Mouse (Mus musculus): ENCODE measurements around the gene Mdm2. TPM values are rescaled to one million over a fixed set of nuclear protein-coding genes. Genes with fewer than 3 reads are reported as not detected.

Gene Mdm2
- polyA plus RNA-seq, 1 experiment from 2014 or later: 76.5 TPM

DNA sequence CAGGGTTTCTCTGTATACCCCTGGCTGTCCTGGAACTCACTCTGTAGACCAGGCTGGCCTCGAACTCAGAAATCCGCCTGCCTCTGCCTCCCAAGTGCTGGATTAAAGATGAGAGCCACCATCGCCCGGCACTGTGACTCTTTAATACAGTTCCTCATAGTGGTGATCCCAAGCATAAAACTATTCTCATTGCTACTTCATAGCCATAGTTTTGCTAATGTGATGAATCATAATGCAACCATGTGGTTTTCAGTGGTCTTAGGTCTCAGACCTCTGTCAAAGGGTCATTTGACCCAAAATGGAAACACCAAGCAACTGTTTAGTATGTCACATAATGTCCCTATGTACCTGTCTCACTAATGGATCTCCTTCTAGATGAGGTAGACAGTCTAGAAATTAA lies 15.0 kb downstream of the Mdm2 start:
- ATAC-seq (ENCODE audit: low FRiP score): no peak
- H3K36me3 ChIP-seq (replicated peaks): peaks cover 94% of the 10 kb centered on the region
- no peaks in the 10 kb centered on the region for H3K27me3 ChIP-seq
- no peak overlapping the region for H3K4me3 ChIP-seq (replicated peaks)
- no peaks in the 10 kb centered on the region for H3K9me3 ChIP-seq
- no peaks in the 10 kb centered on the region for H3K4me1 ChIP-seq
- no peak overlapping the region for H3K9ac ChIP-seq
- no peak overlapping the region for H3K4me2 ChIP-seq
- no peak overlapping the region for H3K27ac ChIP-seq
- WGBS: 95% methylated on average over 4 of the region's 4 CpGs

DNA sequence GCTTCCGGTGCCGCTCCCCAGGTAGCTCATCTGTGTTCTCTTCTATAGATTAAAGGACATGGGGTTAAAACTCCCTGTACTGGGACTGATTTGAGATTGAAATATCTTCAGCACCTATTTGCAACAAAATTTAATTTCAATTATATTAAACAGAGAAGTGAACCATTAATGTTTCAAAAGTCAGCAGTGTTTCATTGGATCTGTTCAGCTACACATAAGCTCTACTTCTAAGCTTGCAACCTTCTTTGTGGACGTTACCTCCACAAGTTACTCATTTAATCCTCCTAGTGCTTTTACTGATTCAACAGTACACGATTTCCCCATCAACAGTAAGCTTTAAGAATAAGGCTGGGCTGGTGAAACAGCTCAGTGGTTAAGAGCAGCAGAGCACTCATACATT lies 15.5 kb downstream of the Mdm2 start:
- H3K27me3 ChIP-seq: no peaks in the 10 kb centered on the region
- no peak overlapping the region for H3K9ac ChIP-seq
- no peaks in the 10 kb centered on the region for H3K9me3 ChIP-seq
- no peak overlapping the region for H3K27ac ChIP-seq
- no peak overlapping the region for H3K4me3 ChIP-seq (replicated peaks)
- H3K36me3 ChIP-seq (replicated peaks): peaks cover 94% of the 10 kb centered on the region
- H3K4me1 ChIP-seq: no peaks in the 10 kb centered on the region
- no peak for ATAC-seq (ENCODE audit: low FRiP score)
- H3K4me2 ChIP-seq: no peak overlapping the region
- WGBS: 94% methylated on average over 4 of the region's 4 CpGs

DNA sequence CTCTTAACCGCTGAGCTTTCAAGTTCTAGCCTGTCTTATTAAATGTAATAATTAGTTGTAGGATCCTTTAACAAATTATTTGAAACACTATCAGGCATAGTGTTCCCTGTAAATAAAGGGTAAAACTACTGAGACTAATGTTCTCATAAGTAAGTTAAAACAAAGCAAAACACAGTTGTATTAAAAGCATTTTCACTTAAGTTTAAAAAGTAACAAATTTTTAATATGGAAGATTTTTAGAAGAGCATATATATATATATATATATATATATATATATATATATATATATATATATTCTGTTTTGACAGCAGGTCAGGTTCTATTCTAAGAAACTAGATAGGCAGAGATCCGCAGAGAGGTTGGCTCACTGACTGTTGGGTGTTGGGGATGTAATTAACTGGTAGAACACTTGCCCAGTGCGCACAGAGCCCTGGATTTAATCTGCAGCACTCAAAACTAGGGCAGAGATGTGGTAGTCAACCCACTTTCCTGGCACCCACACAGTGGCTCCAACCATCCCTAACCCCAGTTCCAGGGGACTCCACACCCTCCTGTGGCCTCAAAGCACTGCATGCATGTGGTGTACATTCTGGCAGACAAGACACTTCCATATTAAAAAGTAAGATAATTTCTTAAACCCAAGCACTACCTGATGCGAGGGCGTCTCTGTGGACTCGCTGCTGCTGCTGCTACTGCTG lies 16.2 kb downstream of the Mdm2 start:
- H3K36me3 ChIP-seq (replicated peaks): peaks cover 92% of the 10 kb centered on the region
- H3K4me2 ChIP-seq: no peak overlapping the region
- ATAC-seq (ENCODE audit: low FRiP score): no peak
- H3K4me1 ChIP-seq: no peaks in the 10 kb centered on the region
- H3K27ac ChIP-seq: no peak overlapping the region
- H3K27me3 ChIP-seq: no peaks in the 10 kb centered on the region
- no peak overlapping the region for H3K4me3 ChIP-seq (replicated peaks)
- H3K9me3 ChIP-seq: no peaks in the 10 kb centered on the region
- no peak overlapping the region for H3K9ac ChIP-seq
- 98% methylated on average over 6 of the region's 6 CpGs for WGBS

DNA sequence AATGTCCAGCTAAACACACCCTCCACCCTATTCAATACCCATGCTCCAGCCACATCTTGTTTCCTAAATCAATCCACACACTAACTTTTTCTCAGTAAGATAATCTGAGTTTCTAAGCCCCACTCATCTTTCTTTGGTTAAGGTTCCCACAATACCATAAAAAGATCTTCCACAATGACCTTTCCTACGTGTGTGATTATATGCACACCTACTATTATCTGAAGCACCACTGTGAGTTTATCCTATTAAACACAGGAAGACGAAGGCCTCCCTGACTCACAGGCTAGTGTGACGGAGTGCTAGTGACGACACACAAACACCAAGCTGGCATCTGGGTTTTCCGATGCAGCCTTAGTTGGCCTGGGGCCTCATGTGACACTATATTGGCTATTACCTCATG lies 17.6 kb downstream of the Mdm2 start:
- H3K36me3 ChIP-seq (replicated peaks): peaks cover 91% of the 10 kb centered on the region
- ATAC-seq (ENCODE audit: low FRiP score): no peak
- WGBS: 95% methylated on average over 5 of the region's 5 CpGs

DNA sequence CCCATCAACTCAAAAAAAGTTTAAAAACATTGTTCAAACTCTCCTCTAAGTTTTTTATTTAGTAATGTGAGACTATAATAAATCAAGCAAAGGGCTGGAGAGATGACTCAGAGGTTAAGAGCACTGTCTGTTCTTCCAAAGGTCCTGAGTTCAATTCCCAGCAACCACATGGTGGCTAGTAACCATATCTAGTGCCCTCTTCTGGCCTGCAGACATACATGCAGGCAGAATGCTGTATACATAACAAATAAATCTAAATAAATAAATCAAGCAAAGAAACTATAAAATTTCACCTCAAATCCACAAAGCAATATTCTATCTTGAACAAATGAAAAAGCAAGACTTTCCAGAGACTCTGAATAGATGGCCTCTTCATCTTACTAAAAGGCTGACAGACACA lies 18.4 kb downstream of the Mdm2 start:
- Histone ChIP-seq H3K27ac (no peak overlapping the region), H3K36me3 (replicated peaks) (peaks cover 83% of the 10 kb centered on the region), H3K4me2 (no peak overlapping the region), H3K9me3 (no peaks in the 10 kb centered on the region), H3K27me3 (no peaks in the 10 kb centered on the region), H3K4me1 (no peaks in the 10 kb centered on the region), H3K9ac (no peak overlapping the region), H3K4me3 (replicated peaks) (no peak overlapping the region)
- no peak for ATAC-seq (ENCODE audit: low FRiP score)

More for the DNA sequence above, 17.6 kb downstream of the Mdm2 start:
- H3K9me3 ChIP-seq: no peaks in the 10 kb centered on the region
- no peak overlapping the region for H3K9ac ChIP-seq
- no peaks in the 10 kb centered on the region for H3K4me1 ChIP-seq
- no peak overlapping the region for H3K4me3 ChIP-seq (replicated peaks)
- H3K27me3 ChIP-seq: no peaks in the 10 kb centered on the region
- H3K27ac ChIP-seq: no peak overlapping the region
- H3K4me2 ChIP-seq: no peak overlapping the region

DNA sequence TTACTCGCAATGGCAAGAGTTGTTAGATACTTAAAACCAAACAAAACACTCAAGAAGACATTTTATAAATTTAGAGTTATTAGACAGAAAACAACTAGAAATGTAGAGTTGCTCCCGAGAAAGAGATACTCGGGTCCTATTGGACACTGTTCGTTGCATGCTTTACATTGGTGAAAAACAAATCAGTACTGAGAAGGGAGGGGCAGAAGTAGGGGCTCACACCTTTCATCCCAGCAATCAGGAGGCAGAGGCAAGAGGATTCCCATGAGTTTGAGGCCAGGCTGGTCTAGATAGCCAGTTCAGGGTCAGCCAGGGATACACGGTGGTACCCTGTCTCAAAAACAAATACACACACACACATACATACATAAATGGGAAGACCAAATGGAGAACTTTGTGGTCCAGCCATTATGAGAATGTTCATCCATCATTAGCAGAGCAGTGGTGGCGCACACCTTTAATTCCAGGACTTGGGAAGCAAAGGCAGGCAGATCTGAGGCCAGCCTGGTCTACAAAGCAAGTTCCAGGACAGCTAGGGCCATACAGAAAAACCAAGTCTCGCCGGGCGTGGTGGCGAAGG lies 19.1 kb downstream of the Mdm2 start:
- Histone ChIP-seq H3K4me2 (no peak overlapping the region), H3K27ac (no peak overlapping the region), H3K27me3 (no peaks in the 10 kb centered on the region), H3K9me3 (no peaks in the 10 kb centered on the region), H3K9ac (no peak overlapping the region), H3K36me3 (replicated peaks) (peaks cover 76% of the 10 kb centered on the region), H3K4me3 (replicated peaks) (no peak overlapping the region), H3K4me1 (no peaks in the 10 kb centered on the region)
- ATAC-seq (ENCODE audit: low FRiP score): no peak
- 94% methylated on average over 10 of the region's 10 CpGs for WGBS

DNA sequence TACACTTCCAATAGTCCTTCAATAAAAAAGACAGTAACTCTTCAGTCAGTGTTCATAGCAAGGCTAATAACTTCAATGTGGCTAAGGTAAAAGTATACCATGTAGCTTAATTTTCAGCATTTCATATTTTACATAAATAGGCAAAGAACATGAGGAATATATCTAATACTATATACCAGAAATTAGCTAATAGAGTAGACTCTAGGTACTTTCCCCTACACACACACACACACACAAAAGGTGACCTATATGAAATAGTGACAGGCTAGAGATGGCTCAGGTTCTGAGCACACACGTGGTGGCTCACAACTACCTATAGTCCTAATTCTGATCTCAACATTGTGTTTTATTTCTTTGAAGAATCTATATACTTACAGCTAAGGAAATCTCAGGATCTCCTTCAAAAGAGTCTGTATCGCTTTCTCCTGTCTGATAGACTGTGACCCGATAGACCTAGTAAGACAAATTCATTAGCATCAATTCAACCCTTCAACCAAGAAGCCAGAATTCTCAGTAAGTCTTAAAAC lies 19.7 kb downstream of the Mdm2 start:
- Histone ChIP-seq H3K9ac (no peak overlapping the region), H3K27me3 (no peaks in the 10 kb centered on the region), H3K4me2 (no peak overlapping the region), H3K4me1 (no peaks in the 10 kb centered on the region), H3K36me3 (replicated peaks) (peaks cover 69% of the 10 kb centered on the region), H3K4me3 (replicated peaks) (no peak overlapping the region), H3K27ac (no peak overlapping the region), H3K9me3 (no peaks in the 10 kb centered on the region)
- no peak for ATAC-seq (ENCODE audit: low FRiP score)
- 97% methylated on average over 3 of the region's 3 CpGs for WGBS

DNA sequence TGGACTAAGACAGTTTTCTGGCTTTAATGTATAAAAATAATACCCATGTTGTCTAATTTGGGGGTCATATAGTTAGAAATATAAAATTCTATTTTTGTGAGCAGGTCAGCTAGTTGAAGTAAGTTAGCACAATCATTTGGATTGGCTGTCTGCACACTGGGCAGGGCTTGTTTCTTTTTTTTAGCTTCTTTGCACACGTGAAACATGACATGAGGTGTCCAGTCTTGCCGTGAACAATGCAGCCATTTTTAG lies 20.5 kb downstream of the Mdm2 start:
- ATAC-seq (ENCODE audit: low FRiP score): no peak
- 93% methylated on average over 2 of the region's 2 CpGs for WGBS
- Histone ChIP-seq H3K4me1 (no peaks in the 10 kb centered on the region), H3K9ac (no peak overlapping the region), H3K4me2 (no peak overlapping the region), H3K27me3 (no peaks in the 10 kb centered on the region), H3K36me3 (replicated peaks) (peaks cover 61% of the 10 kb centered on the region), H3K27ac (no peak overlapping the region), H3K9me3 (no peaks in the 10 kb centered on the region), H3K4me3 (replicated peaks) (no peak overlapping the region)

DNA sequence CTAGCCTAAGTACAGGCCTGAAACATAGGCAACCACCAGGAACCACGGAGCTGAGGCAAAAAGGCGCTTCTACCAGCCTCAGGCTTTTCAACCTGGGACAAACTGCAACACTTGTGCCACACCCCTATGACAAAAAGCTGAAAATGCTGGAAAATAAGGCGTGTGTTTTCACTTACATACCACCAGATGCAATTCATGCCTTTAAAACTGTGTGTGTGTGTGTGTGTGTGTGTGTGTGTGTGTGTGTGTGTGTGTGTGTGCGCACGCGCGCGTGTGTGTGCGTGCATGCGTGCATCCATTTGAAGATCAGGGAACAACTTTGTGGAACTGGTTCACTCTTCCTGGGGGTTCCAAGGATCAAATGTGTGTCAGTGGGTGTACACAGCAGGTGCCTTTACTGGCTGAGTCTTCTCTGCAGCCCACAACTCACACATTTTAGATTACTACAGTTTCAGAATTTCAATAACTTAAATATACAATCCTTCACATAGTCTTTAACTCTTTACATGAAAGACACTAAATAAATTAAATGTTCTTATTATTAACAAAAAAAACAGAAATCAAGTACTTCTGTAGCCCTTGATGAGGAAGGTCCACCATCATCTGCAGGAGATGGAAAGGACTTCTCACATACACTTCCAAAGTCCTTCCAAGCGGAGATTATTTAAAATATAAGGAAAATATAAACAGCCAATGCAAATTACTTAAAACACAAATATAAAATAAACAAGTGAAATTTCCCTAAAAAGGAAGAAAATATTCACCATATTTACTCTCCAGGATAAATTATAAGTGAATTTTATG lies 21.1 kb downstream of the Mdm2 start:
- no peaks in the 10 kb centered on the region for H3K4me1 ChIP-seq
- H3K4me2 ChIP-seq: no peak overlapping the region
- H3K27ac ChIP-seq: no peak overlapping the region
- no peak overlapping the region for H3K4me3 ChIP-seq (replicated peaks)
- H3K27me3 ChIP-seq: no peaks in the 10 kb centered on the region
- H3K9me3 ChIP-seq: no peaks in the 10 kb centered on the region
- ATAC-seq (ENCODE audit: low FRiP score): no peak
- H3K9ac ChIP-seq: no peak overlapping the region
- 96% methylated on average over 11 of the region's 11 CpGs for WGBS
- peaks cover 56% of the 10 kb centered on the region for H3K36me3 ChIP-seq (replicated peaks)

DNA sequence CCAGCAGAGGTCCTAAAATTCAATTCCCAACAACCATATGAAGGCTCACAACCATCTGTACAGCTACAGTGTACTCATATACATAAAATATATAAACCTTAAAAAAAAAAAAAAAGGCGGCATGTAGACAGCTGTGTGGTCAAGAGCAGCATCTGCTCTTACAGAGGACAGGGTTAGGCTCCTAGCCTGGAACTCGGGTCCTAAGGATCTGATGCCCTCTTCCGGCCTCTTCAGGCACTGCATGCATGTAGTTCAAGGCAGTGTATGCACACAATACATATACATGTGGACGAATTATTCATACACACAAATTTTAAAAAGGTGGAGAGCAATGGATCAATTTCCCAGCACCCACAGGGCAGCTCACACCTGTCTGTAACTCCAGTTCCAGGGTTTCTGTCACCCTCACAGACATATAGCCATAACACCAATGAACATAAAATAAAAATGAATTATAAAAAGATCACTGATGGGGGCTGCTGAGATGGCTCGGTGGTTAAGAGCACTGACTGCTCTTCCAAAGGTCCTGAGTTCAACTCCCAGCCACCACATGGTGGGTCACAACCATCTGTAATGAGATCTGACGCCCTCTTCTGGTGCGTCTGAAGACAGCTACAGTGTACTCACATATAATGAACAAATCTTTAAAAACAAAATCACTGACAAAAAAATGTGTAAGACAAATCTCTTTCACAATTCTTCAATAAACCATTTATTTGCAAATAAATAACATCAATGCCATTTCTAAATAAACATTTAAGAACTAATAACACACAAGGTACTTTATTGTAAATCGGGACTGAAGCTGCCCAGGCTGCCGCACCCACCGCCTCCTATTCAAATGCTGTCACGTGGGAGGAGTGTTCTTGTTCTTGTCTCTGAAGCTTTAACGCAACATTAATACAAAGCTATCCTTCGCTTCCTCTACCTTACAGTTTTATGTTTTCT lies 22.1 kb downstream of the Mdm2 start:
- H3K36me3 ChIP-seq (replicated peaks): peaks cover 48% of the 10 kb centered on the region
- WGBS: 86% methylated on average over 13 of the region's 13 CpGs
- no peaks in the 10 kb centered on the region for H3K4me1 ChIP-seq
- no peaks in the 10 kb centered on the region for H3K27me3 ChIP-seq
- 0 out of 2 replicates have a peak, but pooled peaks have one; percentile 23 for ATAC-seq (ENCODE audit: low FRiP score)
- H3K4me2 ChIP-seq: no peak overlapping the region
- H3K4me3 ChIP-seq (replicated peaks): no peak overlapping the region
- no peak overlapping the region for H3K9ac ChIP-seq
- H3K9me3 ChIP-seq: no peaks in the 10 kb centered on the region
- H3K27ac ChIP-seq: no peak overlapping the region

DNA sequence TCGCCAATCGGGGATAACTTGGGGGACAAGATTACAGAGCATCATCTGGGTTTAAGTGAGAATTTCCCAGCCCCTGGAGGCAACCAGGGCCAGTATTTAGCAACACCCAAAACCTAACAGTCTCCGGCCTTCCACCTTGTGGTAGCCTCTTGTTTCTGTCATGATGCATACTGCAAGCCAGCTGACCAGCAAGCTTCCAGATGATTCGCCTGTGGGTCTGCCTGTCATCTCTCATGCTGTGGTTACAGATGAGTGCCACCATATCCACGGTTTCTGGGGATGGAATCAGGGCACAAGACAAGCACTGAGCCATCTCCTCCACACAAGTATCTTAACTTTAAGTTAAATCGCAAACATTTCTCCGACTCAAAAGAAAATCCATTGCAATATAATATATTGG lies 23.0 kb downstream of the Mdm2 start:
- Histone ChIP-seq H3K27ac (no peak overlapping the region), H3K4me3 (replicated peaks) (no peak overlapping the region), H3K27me3 (no peaks in the 10 kb centered on the region), H3K36me3 (replicated peaks) (peaks cover 41% of the 10 kb centered on the region), H3K4me1 (no peaks in the 10 kb centered on the region), H3K4me2 (no peak overlapping the region), H3K9ac (no peak overlapping the region), H3K9me3 (no peaks in the 10 kb centered on the region)
- ATAC-seq (ENCODE audit: low FRiP score): no peak
- 90% methylated on average over 7 of the region's 7 CpGs for WGBS

DNA sequence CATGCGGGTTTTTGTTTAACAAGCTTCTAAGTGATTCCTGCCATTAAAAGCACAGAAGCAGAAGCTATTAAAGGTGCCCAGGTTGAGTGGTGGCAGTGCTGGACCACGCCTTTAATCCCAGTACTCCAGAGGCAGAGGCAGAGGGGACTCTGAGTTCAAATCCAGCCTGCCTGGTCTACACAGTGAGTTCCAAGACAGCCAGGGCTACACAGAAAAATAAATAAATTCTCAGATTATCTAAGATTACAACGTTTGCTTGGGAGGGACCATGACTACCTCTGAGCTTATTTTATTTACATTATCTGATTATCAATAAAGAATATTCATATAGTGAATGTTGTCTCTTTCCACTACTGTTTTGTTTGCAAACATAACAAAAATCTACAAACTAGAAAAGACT lies 23.5 kb downstream of the Mdm2 start:
- ATAC-seq (ENCODE audit: low FRiP score): no peak
- H3K36me3 ChIP-seq (replicated peaks): peaks cover 35% of the 10 kb centered on the region
- H3K27ac ChIP-seq: no peak overlapping the region
- no peaks in the 10 kb centered on the region for H3K4me1 ChIP-seq
- 82% methylated on average over 3 of the region's 3 CpGs for WGBS
- no peak overlapping the region for H3K4me3 ChIP-seq (replicated peaks)
- no peaks in the 10 kb centered on the region for H3K9me3 ChIP-seq
- no peak overlapping the region for H3K9ac ChIP-seq
- H3K4me2 ChIP-seq: no peak overlapping the region
- no peaks in the 10 kb centered on the region for H3K27me3 ChIP-seq
